Mouse (Mus musculus): ENCODE measurements around the gene Teddm3. TPM values are rescaled to one million over a fixed set of nuclear protein-coding genes. Genes with fewer than 3 reads are reported as not detected.
"Not testable (repeated sequence)": the region's sequence is repeated elsewhere in the genome, so short reads cannot be mapped to it uniquely, and the experiment has no call there.

The Teddm3 gene
- total RNA-seq (2021), result not detected
- long read RNA-seq, experiment 1, result 0 reads
- long read RNA-seq, experiment 2, result 0 reads

GRCm38 (mm10) chr16:21153900-21154299 is at the start of gene Teddm3:
Teddm3 (minus strand) TSS chr16:21154000.
- DNase-seq, result not testable (repeated sequence)

GRCm38 (mm10) chr16:21202731-21203130 is 48.9 kb upstream of the Teddm3 start:
- DNase-seq, result no peak

- no peak for DNase-seq
Observed at GRCm38 (mm10) chr16:21199426-21199825, 45.6 kb upstream of the Teddm3 start.

GRCm38 (mm10) chr16:21198529-21198928 is 44.7 kb upstream of the Teddm3 start:
- no peak for DNase-seq

- DNase-seq, result no peak
Observed at GRCm38 (mm10) chr16:21198006-21198405, 44.2 kb upstream of the Teddm3 start.

GRCm38 (mm10) chr16:21197542-21197941 is 43.7 kb upstream of the Teddm3 start:
- no peak for DNase-seq

- no peak for DNase-seq
Observed at GRCm38 (mm10) chr16:21196576-21196975, 42.8 kb upstream of the Teddm3 start.

GRCm38 (mm10) chr16:21195260-21195866 is 41.6 kb upstream of the Teddm3 start:
- DNase-seq, result no peak

- no peak for DNase-seq
Observed at GRCm38 (mm10) chr16:21194182-21194581, 40.4 kb upstream of the Teddm3 start.

- DNase-seq, result no peak
Observed at GRCm38 (mm10) chr16:21192509-21193354, 38.9 kb upstream of the Teddm3 start.

- no peak for DNase-seq
Observed at GRCm38 (mm10) chr16:21191569-21191968, 37.8 kb upstream of the Teddm3 start.

GRCm38 (mm10) chr16:21188345-21188744 is 34.5 kb upstream of the Teddm3 start:
- DNase-seq, result no peak

GRCm38 (mm10) chr16:21187568-21187967 is 33.8 kb upstream of the Teddm3 start:
- no peak for DNase-seq

- DNase-seq, result no peak
Observed at GRCm38 (mm10) chr16:21184697-21185096, 30.9 kb upstream of the Teddm3 start.

- no peak for DNase-seq
Observed at GRCm38 (mm10) chr16:21182108-21182507, 28.3 kb upstream of the Teddm3 start.

- no peak for DNase-seq
Observed at GRCm38 (mm10) chr16:21175236-21175635, 21.4 kb upstream of the Teddm3 start.

GRCm38 (mm10) chr16:21168730-21169129 is 14.9 kb upstream of the Teddm3 start:
- DNase-seq, result no peak

- not testable (repeated sequence) for DNase-seq
Observed at GRCm38 (mm10) chr16:21165343-21166220, 11.8 kb upstream of the Teddm3 start.

GRCm38 (mm10) chr16:21163423-21163822 is 9.6 kb upstream of the Teddm3 start:
- not testable (repeated sequence) for DNase-seq

- DNase-seq, result not testable (repeated sequence)
Observed at GRCm38 (mm10) chr16:21159226-21159625, 5.4 kb upstream of the Teddm3 start.

- not testable (repeated sequence) for DNase-seq
Observed at GRCm38 (mm10) chr16:21156261-21156660, 2.5 kb upstream of the Teddm3 start.

- DNase-seq, result no peak
Observed at GRCm38 (mm10) chr16:21151564-21152361, 2.0 kb downstream of the Teddm3 start.
